Mouse (Mus musculus) stomach, postnatal 0 days (tissue): ENCODE data around the gene Kcnh3.

Source experiments
- CTCF ChIP-seq: IDR thresholded peaks from 2 replicates; pipeline ENCODE4 v1.5.1; 2016; ENCODE audit warnings: antibody characterized with exemption, low read depth, mild to moderate bottlenecking, moderate library complexity
- EP300 ChIP-seq: optimal IDR thresholded peaks from 2 replicates; pipeline ENCODE3; 2016; ENCODE audit warnings: antibody characterized with exemption

GRCm38 (mm10) chr15:99234326-99235010 is 9.8 kb downstream of the Kcnh3 start:
- no peak for TF ChIP-seq CTCF
- TF ChIP-seq EP300, result no peak
